In genomic region chr10:13340583-13340982, GRCm38 (mm10) we compare ENCODE assay signal across 18 mouse cellular contexts.
"Had no signal": no experiment of that assay in that cellular context is flagged by ENCODE, and none has a peak within 500 bp of the region (broad histone marks: within the 10 kb centered on the region; RNA-seq: fewer than 3 reads in every experiment).

No protein-coding gene starts in this region.

- H3K4me1 ChIP-seq: midbrain, embryonic 12.5 days had no signal

- H3K4me3 ChIP-seq: midbrain, embryonic 10.5 days; midbrain, embryonic 12.5 days; myocyte; neural tube, embryonic 13.5 days; neural tube, embryonic 15.5 days had no signal

- H3K4me2 ChIP-seq: lung, embryonic 14.5 days; midbrain, embryonic 12.5 days; neural tube, embryonic 13.5 days; neural tube, embryonic 15.5 days had no signal

- H3K9ac ChIP-seq: lung, embryonic 14.5 days; midbrain, embryonic 12.5 days; neural tube, embryonic 13.5 days; neural tube, embryonic 15.5 days had no signal

- H3K9me3 ChIP-seq: midbrain, embryonic 10.5 days; midbrain, embryonic 12.5 days; neural tube, embryonic 13.5 days; neural tube, embryonic 15.5 days had no signal

- H3K27me3 ChIP-seq: midbrain, embryonic 12.5 days; neural tube, embryonic 13.5 days; neural tube, embryonic 15.5 days had no signal

- H3K36me3 ChIP-seq: midbrain, embryonic 10.5 days; midbrain, embryonic 12.5 days; neural tube, embryonic 13.5 days; neural tube, embryonic 15.5 days had no signal

- H3K27ac ChIP-seq: midbrain, embryonic 10.5 days; midbrain, embryonic 12.5 days; neural tube, embryonic 13.5 days; neural tube, embryonic 15.5 days had no signal

- DNase-seq: lung, adult 18-20 months; lung, embryonic 14.5 days; lung, postnatal 10 days; lung, postnatal 4 days; midbrain, embryonic 14.5 days; retina, postnatal 1 day; right cerebral cortex, adult 18-20 months; right cerebral cortex, postnatal 25 days; right cerebral cortex, postnatal 4 days; spleen, adult 18-20 months; thymus, adult 18-20 months; thymus, postnatal 14 days; thymus, postnatal 36 days had no signal
